Mouse (Mus musculus): ENCODE data around the gene Camkv. TPM values are rescaled to one million over a fixed set of nuclear protein-coding genes. Genes with fewer than 3 reads are reported as not detected.
A peak's percentile ranks its signal among the peaks of the same experiment; 100 is the strongest.

Camkv gene
- total RNA-seq, 1 experiment, result 21.5 TPM

DNA sequence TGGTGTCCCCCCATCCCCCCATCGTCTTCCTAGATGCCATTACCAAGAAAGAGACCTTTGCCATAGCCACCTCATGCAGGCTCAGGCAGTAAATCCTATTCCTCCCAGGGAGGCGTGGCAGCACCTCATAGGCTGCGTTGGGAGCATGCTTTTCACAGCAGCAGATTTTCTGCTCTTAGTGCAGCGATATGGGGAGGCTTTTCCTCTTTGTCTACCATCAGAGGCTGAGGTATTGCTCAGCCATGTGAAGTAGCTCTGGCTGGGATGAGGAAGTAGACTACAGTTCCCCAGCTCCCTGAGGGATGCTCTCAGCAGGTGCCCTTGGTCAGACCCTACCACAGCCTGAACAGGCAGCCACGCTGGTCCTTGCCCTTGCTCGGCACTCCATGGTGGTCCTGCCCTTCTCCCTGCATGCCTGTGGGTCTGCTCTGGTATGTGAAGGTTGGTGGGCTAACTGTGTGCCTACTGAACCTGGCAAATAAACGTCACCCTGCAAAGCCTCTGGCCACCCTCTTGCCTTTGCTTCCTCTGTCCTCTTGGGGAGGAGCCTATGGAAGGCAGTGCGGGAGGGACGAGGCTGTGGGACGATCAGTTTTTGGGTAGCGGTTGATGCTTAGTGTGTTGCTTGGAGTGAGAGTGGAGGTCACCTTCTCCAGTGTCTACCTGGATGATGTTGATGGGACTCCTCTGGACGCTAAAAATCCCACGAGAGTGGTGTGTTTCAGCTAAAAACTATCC lies 13.9 kb downstream of the Camkv start:
- no peak for DNase-seq (ENCODE audit: low read depth, low spot score)
- H3K4me1 ChIP-seq (ENCODE audit: control insufficient read depth in 2 of 2, insufficient read depth in 2 of 2, low read length in 2 of 2, poor library complexity in 1 of 2), result peaks cover 0 to 2% of the 10 kb centered on the region in 2 experiments; a peak in 1 of 4 replicates
- H3K4me3 ChIP-seq (ENCODE audit: insufficient read depth in 1 of 2, low read depth in 1 of 2, low read length in 2 of 2, poor library complexity in 1 of 2, severe bottlenecking in 1 of 2), result no peak overlapping the region
- no peak overlapping the region for H3K27ac ChIP-seq (ENCODE audit: insufficient read depth, low read depth, low read length, poor library complexity, severe bottlenecking)
- peaks cover 19% of the 10 kb centered on the region for H3K36me3 ChIP-seq (ENCODE audit: control insufficient read depth, insufficient read depth, low read length, poor library complexity, severe bottlenecking)
- no peak overlapping the region for H3K9ac ChIP-seq (ENCODE audit: insufficient read depth, low read depth, low read length, poor library complexity, severe bottlenecking)
- TF ChIP-seq MAFK (IDR thresholded peaks at IDR 0.05; ENCODE audit: insufficient read depth, low read depth, low read length) (no peak), ZC3H11A (IDR thresholded peaks at IDR 0.05; ENCODE audit: borderline replicate concordance, low read depth, low read length) (no peak), CHD2 (IDR thresholded peaks at IDR 0.05; ENCODE audit: low read depth, low read length) (no peak), HCFC1 (IDR thresholded peaks at IDR 0.05; ENCODE audit: borderline replicate concordance, insufficient read depth, low read length) (no peak)
- no peaks in the 10 kb centered on the region for H3K9me3 ChIP-seq (ENCODE audit: control insufficient read depth, insufficient read depth, low read depth, low read length)
- in situ Hi-C loops (cut with MboI; ENCODE audit: low sequenced_read_pairs in 2 of 2, unreplicated experiment in 2 of 2), result no loop called here

DNA sequence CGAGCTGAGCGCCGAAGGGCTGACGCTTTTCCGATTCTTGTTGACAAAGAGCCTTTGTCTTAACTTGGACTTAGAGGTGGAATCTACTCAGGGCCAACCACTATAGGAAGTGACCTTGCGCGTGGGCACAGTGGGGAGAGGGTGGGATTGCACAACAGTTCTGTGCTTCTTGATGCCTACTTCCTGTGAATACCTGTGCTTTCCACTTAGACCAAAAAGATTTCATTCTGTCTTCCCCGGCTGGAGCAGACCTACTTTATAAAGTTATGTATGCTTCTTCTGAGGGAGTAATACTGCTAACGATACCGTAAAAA lies 14.4 kb downstream of the Camkv start, which contains the start of gene Traip:
Gene Traip (plus strand): TSS at position 215 of the 314 bp plus-strand sequence.
- Histone ChIP-seq H3K4me3 (ENCODE audit: insufficient read depth in 1 of 2, low read depth in 1 of 2, low read length in 2 of 2, poor library complexity in 1 of 2, severe bottlenecking in 1 of 2) (peak within 1 kb of the TSS; percentile 80 to 97), H3K9me3 (ENCODE audit: control insufficient read depth, insufficient read depth, low read depth, low read length) (no peaks in the 10 kb centered on the region), H3K36me3 (ENCODE audit: control insufficient read depth, insufficient read depth, low read length, poor library complexity, severe bottlenecking) (peaks cover 19% of the 10 kb centered on the region), H3K4me1 (ENCODE audit: control insufficient read depth in 2 of 2, insufficient read depth in 2 of 2, low read length in 2 of 2, poor library complexity in 1 of 2) (peaks cover 0 to 2% of the 10 kb centered on the region in 2 experiments; a peak in 1 of 4 replicates), H3K9ac (ENCODE audit: insufficient read depth, low read depth, low read length, poor library complexity, severe bottlenecking) (peak within 1 kb of the TSS; percentile 79), H3K27ac (ENCODE audit: insufficient read depth, low read depth, low read length, poor library complexity, severe bottlenecking) (peak within 1 kb of the TSS; percentile 28; the same call in 1 of the 2 replicates)
- no peak for TF ChIP-seq ZC3H11A (IDR thresholded peaks at IDR 0.05; ENCODE audit: borderline replicate concordance, low read depth, low read length)
- TF ChIP-seq CHD2 (IDR thresholded peaks at IDR 0.05; ENCODE audit: low read depth, low read length), result no peak
- TF ChIP-seq MAFK (IDR thresholded peaks at IDR 0.05; ENCODE audit: insufficient read depth, low read depth, low read length), result no peak
- TF ChIP-seq HCFC1 (IDR thresholded peaks at IDR 0.05; ENCODE audit: borderline replicate concordance, insufficient read depth, low read length), result no peak
- no peak for TF ChIP-seq ZNF384 (IDR thresholded peaks at IDR 0.05; ENCODE audit: low read depth, low read length)
- in situ Hi-C loops (cut with MboI; ENCODE audit: low sequenced_read_pairs in 2 of 2, unreplicated experiment in 2 of 2), result no loop called here
- no peak for DNase-seq (ENCODE audit: low read depth, low spot score)

DNA sequence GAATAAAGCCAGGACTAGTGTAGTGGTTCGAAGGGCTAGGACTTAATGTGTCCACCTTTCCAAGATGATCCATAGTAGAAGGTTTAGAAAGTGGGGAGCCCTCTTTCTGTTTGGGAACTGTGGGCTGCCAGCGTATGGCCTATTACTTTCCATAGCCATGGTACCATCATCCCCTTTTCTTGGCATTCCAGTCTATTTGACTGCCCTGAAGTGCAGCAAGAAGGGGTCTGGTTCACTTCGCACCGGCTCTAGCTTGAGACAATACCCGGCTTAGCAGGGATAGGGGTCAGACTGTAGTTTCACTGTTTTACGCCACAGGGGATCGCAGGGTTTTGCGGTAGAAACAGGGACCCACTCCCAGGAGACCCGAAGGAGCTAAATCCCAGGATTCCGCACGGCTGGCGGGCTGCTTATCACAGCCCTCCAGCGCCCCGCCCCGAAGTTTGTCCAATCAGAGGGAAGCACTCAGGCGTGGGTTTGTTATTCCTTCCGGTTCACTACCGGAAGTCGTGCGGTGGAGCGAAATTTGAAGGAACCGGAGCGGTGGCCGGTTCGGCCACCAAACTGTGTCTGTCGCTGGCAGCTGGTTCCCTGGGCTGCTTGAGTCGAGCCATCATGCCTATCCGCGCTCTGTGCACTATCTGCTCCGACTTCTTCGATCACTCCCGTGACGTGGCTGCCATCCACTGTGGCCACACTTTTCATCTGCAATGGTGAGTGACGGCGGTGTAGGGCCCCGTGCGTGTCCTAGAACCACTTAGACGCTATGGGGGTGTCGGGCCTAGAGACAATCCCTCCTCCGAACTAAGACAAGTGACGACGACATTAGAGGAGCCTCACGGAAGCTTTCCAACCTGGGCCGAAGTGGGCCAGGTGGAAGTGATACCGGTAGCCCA lies 15.2 kb downstream of the Camkv start:
- no peaks in the 10 kb centered on the region for H3K9me3 ChIP-seq (ENCODE audit: control insufficient read depth, insufficient read depth, low read depth, low read length)
- H3K4me1 ChIP-seq (ENCODE audit: control insufficient read depth in 2 of 2, insufficient read depth in 2 of 2, low read length in 2 of 2, poor library complexity in 1 of 2), result peaks cover 0 to 4% of the 10 kb centered on the region in 2 experiments; a peak in 1 of 4 replicates
- peak overlapping the region; percentile 80 to 97 for H3K4me3 ChIP-seq (ENCODE audit: insufficient read depth in 1 of 2, low read depth in 1 of 2, low read length in 2 of 2, poor library complexity in 1 of 2, severe bottlenecking in 1 of 2)
- peak; percentile 48; the same call in 1 of the 2 replicates for TF ChIP-seq HCFC1 (IDR thresholded peaks at IDR 0.05; ENCODE audit: borderline replicate concordance, insufficient read depth, low read length)
- TF ChIP-seq CHD2 (IDR thresholded peaks at IDR 0.05; ENCODE audit: low read depth, low read length), result peak; percentile 36; the same call in 1 of the 2 replicates
- TF ChIP-seq MAFK (IDR thresholded peaks at IDR 0.05; ENCODE audit: insufficient read depth, low read depth, low read length), result no peak
- in situ Hi-C loops (cut with MboI; ENCODE audit: low sequenced_read_pairs in 2 of 2, unreplicated experiment in 2 of 2), result no loop called here
- H3K27ac ChIP-seq (ENCODE audit: insufficient read depth, low read depth, low read length, poor library complexity, severe bottlenecking), result peak overlapping the region; percentile 28; the same call in 1 of the 2 replicates
- DNase-seq (ENCODE audit: low read depth, low spot score), result peak; percentile 92
- peaks cover 19% of the 10 kb centered on the region for H3K36me3 ChIP-seq (ENCODE audit: control insufficient read depth, insufficient read depth, low read length, poor library complexity, severe bottlenecking)
- H3K9ac ChIP-seq (ENCODE audit: insufficient read depth, low read depth, low read length, poor library complexity, severe bottlenecking), result peak overlapping the region; percentile 79

DNA sequence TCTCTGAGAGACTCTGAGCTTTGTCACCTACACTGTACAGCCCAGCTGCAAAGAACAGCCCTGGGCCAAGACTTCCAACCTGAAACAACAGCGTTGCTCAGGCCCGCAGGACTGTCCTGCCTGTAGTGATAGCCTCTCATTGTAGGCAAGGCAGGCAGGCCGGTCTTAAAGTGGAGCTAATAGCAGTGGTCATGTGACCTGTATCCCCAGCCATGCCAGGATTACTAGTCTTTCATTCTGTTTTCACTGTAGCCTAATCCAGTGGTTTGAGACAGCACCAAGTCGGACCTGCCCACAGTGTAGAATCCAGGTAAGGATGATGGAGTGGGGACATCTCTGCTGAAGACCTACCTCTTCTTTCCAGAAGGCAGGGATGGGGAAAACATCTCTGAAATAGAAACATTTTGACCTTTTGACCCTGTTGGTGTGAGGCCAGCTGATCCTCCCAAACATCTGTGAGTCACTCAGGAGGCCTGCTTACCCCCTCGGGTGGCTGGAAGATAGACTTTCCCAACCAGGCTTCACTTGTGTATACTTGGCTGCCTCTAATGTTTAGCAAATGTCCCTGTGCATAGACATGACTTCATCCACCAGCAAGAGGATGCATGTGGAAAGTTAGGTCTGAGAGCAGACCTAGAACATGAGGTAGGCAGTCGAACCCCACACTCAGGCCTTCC lies 20.3 kb downstream of the Camkv start:
- H3K27ac ChIP-seq (ENCODE audit: insufficient read depth, low read depth, low read length, poor library complexity, severe bottlenecking), result no peak overlapping the region
- DNase-seq (ENCODE audit: low read depth, low spot score), result no peak
- H3K4me3 ChIP-seq (ENCODE audit: insufficient read depth in 1 of 2, low read depth in 1 of 2, low read length in 2 of 2, poor library complexity in 1 of 2, severe bottlenecking in 1 of 2), result no peak overlapping the region
- no peak overlapping the region for H3K9ac ChIP-seq (ENCODE audit: insufficient read depth, low read depth, low read length, poor library complexity, severe bottlenecking)
- H3K36me3 ChIP-seq (ENCODE audit: control insufficient read depth, insufficient read depth, low read length, poor library complexity, severe bottlenecking), result peaks cover 31% of the 10 kb centered on the region
- TF ChIP-seq CHD2 (IDR thresholded peaks at IDR 0.05; ENCODE audit: low read depth, low read length), result no peak
- TF ChIP-seq ZNF384 (IDR thresholded peaks at IDR 0.05; ENCODE audit: low read depth, low read length), result no peak
- TF ChIP-seq ZC3H11A (IDR thresholded peaks at IDR 0.05; ENCODE audit: borderline replicate concordance, low read depth, low read length), result no peak
- no peak for TF ChIP-seq MAFK (IDR thresholded peaks at IDR 0.05; ENCODE audit: insufficient read depth, low read depth, low read length)
- no peak for TF ChIP-seq HCFC1 (IDR thresholded peaks at IDR 0.05; ENCODE audit: borderline replicate concordance, insufficient read depth, low read length)
- in situ Hi-C loops (cut with MboI; ENCODE audit: low sequenced_read_pairs in 2 of 2, unreplicated experiment in 2 of 2), result no loop called here
- no peaks in the 10 kb centered on the region for H3K9me3 ChIP-seq (ENCODE audit: control insufficient read depth, insufficient read depth, low read depth, low read length)
- H3K4me1 ChIP-seq (ENCODE audit: control insufficient read depth in 2 of 2, insufficient read depth in 2 of 2, low read length in 2 of 2, poor library complexity in 1 of 2), result peaks cover 3 to 5% of the 10 kb centered on the region in 2 experiments; a peak in 2 of 4 replicates
